Mouse (Mus musculus): ENCODE results near the gene Shc1. TPM values are rescaled to one million over a fixed set of nuclear protein-coding genes. Genes with fewer than 3 reads are reported as not detected.

The Shc1 gene
- 2.7 and 3.0 TPM in 2 replicates for polyA plus RNA-seq (2021; fragmentation: Nextera tagmentation)
- long read RNA-seq, experiment 1, partial matches to known transcripts = 0 of 1 reads
- long read RNA-seq, experiment 1, other reads (novel, unspliced or antisense) = 0 of 1 reads
- long read RNA-seq, experiment 2, transcript Shc1-201 (13 exons, 3,250 nt) = major isoform, 11 of 24 reads
- long read RNA-seq, experiment 2, partial matches to known transcripts = 3 of 24 reads
- long read RNA-seq, experiment 2, other reads (novel, unspliced or antisense) = 7 of 24 reads

DNA sequence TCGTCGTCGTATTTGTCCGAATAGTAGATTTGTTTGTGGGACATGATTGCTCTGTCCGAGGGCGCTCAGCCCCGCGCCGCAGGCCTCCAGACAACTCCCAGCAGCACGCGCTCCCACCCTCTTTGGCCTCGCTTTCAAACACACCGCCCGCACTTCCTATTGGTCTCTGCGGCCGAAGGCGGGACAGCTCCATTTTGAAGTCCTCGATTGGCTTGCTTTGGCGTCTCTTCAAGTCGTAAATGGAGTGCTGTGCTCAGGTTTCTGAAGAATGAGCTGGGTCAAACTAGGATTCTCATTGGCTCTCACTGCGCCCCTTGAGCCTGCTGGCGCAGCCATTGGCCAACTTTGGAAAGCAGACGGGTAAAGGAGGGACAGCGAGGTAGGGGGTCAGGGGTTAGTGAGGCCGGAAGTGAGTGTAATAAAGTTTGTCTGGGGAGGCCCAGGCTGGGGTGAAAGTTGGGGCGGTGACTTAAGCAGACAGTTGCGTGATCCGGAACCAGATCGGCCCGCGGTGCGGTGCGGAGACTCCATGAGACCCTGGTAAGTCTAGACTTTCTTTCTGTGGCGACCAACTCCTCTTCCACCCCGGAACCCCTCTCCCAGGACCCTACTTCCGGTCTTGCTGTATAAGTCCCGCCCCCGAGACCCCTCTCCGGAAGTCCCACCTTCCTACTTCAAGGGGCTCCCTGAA, at the start of gene Shc1, which contains the start of gene Cks1b:
TSS of gene Shc1 (plus strand) at position 274 of the 691 bp plus-strand sequence.
TSS of gene Cks1b (minus strand) at position 214 of the 691 bp plus-strand sequence.

DNA sequence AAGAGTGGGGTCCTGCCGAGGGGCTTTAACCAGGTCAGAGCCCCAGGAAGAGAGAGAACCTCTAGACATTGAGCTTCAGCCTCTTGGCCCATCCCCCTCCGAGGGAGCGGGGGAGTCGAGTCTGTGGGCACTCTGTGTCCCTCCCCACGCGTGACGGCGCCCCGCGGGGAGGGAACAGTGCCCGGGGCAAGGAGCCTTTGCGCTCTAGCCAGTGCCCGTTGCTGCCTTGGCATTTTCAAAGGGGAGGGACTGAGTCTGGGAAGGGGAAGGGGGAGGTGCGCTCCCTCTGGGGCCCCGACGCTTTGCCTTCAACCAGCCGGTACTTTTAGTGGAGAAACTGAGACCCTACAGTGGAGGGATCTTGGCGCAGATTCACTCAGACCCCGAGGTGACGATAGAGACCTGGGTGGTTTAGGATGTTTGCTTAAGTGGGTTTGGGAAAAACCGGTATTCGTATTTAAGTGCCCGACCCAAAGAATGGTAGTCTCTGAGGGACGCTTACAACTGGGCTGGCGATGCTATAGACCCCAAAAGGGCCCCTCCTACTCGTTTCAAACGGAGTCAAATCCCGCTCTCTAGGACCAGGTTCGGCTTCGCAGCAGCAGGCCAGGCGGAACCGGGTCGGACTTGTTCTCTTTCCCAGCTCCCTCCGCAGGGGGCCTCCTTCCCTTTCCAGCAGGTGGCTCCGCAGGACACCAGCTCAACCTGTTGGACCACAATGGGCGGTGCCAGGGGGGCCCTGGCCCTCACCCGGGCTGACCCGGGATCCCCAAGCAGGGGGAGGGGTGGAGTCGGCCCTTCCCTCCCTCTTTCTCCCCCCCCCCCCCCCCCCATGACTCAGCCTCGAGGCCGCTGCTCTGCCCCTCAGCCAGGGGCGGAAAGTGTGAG, 24.0 kb upstream of the Shc1 start, which contains the start of gene Zbtb7b:
TSS of gene Zbtb7b (minus strand) at position 771 of the 888 bp plus-strand sequence.

DNA sequence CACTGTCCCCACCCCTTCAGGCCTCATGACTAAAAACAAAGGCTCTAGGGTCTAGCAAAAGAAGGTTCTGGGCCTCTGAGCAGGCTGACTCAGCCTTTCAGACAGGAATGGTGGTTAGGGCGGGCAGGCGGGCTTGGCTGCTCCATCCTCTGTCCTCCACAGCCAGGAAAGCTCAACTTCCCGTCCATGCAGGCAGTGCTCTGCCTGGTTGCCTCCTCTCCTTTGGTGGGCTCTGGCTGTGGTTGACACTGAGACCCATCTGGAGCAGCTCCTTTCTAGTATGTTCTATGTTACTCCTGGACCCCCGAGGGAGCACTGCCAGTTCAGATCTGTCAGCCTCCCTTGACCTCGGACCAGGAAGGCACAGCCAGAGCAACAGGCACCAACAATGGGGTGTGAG, 15.6 kb upstream of the Shc1 start, which contains the start of gene Lenep:
TSS of gene Lenep (minus strand) at position 101 of the 400 bp plus-strand sequence.

DNA sequence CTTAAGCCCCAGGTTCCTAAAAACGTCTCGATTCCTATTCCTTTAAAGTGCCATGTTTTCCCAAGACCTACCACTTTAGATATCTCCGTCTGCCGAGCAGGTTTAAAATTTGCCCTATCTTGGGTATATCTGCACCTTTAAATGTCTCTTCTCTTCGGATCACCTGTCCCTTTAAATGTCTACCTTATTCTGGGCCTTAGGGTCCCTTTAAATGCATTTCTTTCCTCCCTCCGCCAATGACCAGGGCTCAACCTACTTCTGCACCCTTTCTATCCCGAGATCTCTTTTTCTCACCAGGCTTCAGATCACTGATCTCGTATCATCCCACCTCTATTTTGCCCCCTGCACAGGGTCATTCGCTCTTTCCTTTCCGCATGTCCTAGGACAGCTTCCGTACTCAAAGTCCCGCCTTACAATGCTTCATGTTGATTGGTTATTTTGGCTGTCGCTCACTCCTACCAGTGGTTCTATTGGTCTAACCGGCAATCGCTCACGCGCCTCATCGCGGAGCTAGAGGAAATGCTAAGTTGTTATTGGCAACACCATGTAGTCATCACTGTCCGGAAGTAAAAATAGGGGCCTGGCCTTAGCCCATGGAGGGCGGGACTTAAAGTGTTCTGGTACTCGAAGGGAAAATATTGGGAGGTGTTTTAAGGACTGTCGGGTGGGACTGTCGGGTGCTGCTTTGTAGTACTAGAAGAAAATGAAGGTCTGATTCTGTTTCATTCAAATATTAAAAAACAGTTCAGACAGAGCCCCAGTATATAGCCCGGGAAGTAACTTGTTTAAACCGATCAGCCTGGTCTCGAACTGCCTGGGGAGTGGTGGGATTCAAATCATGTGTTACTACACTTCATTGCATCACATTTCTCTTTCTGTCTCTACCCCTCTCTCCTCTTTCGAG, 6.5 kb upstream of the Shc1 start, which contains the start of gene Flad1:
TSS of gene Flad1 (minus strand) at position 381 of the 904 bp plus-strand sequence.

DNA sequence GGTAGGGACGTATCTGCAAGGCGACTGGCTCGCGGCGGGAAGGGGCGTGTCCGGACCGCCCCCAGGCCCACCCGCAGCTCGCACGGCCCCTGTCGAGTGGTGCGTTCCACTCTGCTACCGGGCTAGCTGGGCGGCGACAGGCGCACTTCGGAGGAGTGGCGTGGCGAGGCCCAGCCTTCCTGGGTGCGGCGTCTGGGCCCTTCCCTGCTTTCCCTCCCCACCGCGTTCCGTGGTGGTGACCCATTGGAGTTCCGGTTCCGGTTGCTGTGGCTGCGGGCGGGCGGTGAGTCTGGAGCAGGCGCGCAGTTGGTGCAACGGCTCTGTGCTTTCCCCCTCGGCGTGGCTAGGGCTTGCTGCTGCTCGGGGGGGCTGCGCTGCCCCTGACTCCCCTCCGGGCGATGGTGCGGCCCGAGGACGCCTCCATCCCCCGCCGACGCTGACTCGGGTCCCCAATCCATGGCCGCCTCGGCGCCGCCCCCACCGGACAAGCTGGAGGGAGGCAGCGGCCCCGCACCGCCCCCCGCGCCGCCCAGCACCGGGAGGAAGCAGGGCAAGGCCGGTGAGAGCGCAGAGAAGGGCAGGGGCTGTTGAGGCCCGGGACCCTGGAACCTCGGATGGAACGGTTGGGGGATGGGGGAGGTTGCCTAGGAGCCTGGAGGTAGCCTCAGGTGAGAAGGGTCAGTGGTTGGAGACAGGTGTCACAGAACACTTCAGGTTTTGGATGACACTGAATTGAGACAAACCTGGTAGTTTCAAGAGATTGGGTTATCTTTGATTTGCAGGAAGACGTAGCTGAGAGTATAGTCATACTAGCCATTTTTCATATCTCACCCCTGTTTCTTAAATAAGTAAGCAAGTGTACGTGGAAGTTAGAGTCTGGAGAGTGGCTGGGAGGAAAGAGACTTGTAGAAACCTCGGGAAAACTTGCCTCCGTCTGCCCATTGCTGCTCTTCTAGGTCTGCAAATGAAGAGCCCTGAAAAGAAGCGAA, 12.2 kb downstream of the Shc1 start, which contains the start of gene Pygo2:
TSS of gene Pygo2 (plus strand) at position 44 of the 989 bp plus-strand sequence.

DNA sequence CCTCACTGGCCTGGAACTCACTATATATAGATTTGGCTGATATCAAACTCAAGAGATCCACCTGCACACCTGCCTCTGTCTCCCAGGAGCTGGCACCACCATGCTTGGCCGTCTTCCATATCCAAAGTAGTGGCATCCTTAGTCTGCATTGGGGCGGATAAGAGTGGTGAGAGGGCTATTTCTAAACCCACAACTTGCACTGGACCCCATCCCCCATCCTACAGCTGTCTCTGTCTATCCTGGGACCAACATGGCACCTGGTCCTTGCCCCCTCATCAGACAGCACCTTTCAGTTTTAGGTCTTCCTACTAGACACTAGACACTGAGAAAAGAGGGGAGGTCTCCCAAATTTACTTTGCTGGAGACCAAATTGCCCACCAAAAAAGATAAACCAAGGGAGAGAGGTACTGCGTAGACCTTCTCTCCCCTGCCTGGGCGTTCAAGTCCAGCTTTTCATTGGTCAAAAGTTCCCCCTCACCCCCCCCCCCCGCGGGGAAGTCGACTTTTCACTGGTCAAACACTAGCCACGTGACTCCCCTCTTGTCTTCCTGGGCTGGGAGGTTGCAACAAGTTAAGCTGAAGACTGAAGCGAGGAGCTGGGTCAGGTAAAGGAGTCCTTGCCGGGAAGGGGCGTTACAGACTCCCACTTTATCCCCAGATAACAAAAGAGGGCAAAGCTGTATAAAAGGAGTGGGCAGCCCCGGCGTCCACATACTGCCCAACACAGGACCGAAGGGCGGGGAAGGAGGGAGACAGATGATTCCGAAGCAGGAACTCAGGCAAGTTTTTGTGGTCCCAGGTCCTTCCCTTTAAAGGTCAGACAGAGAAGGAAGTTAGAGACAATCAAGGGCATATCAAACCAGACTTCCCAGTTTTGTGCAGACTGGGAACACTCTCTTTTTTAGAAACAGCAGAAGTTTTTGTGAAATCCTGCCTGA, 18.2 kb downstream of the Shc1 start, which contains the start of gene Pbxip1:
TSS of gene Pbxip1 (plus strand) at position 531 of the 938 bp plus-strand sequence.

DNA sequence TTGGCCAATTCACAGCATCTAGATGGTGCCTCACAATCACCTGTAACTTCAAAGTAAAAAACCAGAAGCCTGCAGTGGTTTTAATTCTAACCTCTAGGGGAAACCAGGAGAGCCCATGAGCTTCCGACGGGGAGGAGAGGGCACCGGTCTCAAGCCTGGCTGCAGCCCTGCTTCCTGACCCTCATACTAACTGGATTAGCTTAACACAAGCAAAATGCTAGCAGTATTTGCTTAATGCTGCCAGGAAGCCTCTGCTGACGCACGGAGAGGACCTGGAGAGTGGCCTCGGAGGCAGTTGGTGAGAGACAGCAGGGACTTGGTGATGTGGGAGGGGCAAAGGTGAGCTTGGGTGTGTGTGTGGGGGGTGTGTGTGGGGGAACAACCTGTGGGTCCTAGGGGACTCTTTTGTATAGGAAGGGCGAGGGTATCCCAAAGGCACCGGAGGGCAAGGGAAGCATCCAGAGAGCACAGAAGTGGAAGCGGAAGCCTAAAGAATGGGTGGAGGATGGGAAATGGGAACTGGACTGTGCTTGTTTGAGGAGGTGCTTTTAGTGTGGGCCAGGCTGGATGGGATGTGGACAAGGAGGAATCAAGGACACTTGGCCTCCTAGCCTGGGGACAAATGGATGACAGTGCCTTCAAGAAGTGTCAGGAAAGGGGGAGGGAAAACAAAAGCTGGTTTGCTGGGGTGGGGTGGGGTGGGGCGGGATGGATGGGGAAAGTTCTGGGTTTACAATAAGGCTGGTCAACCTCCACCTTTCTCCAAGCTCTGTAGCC, 36.3 kb downstream of the Shc1 start, which contains the start of gene Pmvk:
TSS of gene Pmvk (plus strand) at position 141 of the 777 bp plus-strand sequence.

Other genes starting within 250 kb of the Shc1 start
- 79.6 and 80.4 TPM in 2 replicates for gene Scamp3, start 241.0 kb upstream of the Shc1 start, polyA plus RNA-seq (2021; fragmentation: Nextera tagmentation)
- 7.2 and 8.7 TPM in 2 replicates for gene Fam189b, start 235.3 kb upstream of the Shc1 start, polyA plus RNA-seq (2021; fragmentation: Nextera tagmentation)
- gene Gba, start 215.5 kb upstream of the Shc1 start, polyA plus RNA-seq (2021; fragmentation: Nextera tagmentation) = 24.0 and 25.6 TPM in 2 replicates
- 10.7 and 16.8 TPM in 2 replicates for gene Thbs3, start 203.3 kb upstream of the Shc1 start, polyA plus RNA-seq (2021; fragmentation: Nextera tagmentation)
- 125 and 128 TPM in 2 replicates for gene Mtx1, start 191.4 kb upstream of the Shc1 start, polyA plus RNA-seq (2021; fragmentation: Nextera tagmentation)
- not detected in 2 replicates for gene Muc1, start 189.4 kb upstream of the Shc1 start, polyA plus RNA-seq (2021; fragmentation: Nextera tagmentation)
- 237 and 255 TPM in 2 replicates for gene Krtcap2, start 172.5 kb upstream of the Shc1 start, polyA plus RNA-seq (2021; fragmentation: Nextera tagmentation)
- 20.0 and 21.4 TPM in 2 replicates for gene Trim46, start 172.1 kb upstream of the Shc1 start, polyA plus RNA-seq (2021; fragmentation: Nextera tagmentation)
- 320 and 365 TPM in 2 replicates for gene Dpm3, start 159.1 kb upstream of the Shc1 start, polyA plus RNA-seq (2021; fragmentation: Nextera tagmentation)
- gene Slc50a1, start 147.9 kb upstream of the Shc1 start, polyA plus RNA-seq (2021; fragmentation: Nextera tagmentation) = 56.9 and 59.5 TPM in 2 replicates
- gene Efna1, start 137.3 kb upstream of the Shc1 start, polyA plus RNA-seq (2021; fragmentation: Nextera tagmentation) = 11.3 and 12.4 TPM in 2 replicates
- gene Efna3, start 95.5 kb upstream of the Shc1 start, polyA plus RNA-seq (2021; fragmentation: Nextera tagmentation) = 11.0 and 12.5 TPM in 2 replicates
- 0.39 and 0.40 TPM in 2 replicates for gene Efna4, start 80.4 kb upstream of the Shc1 start, polyA plus RNA-seq (2021; fragmentation: Nextera tagmentation)
- 26.6 and 28.2 TPM in 2 replicates for gene Adam15, start 68.4 kb upstream of the Shc1 start, polyA plus RNA-seq (2021; fragmentation: Nextera tagmentation)
- gene Dcst2, start 56.5 kb upstream of the Shc1 start, polyA plus RNA-seq (2021; fragmentation: Nextera tagmentation) = not detected in 2 replicates
- gene Dcst1, start 53.2 kb upstream of the Shc1 start, polyA plus RNA-seq (2021; fragmentation: Nextera tagmentation) = 1.4 TPM in 2 replicates
- 0.23 and 0.59 TPM in 2 replicates for gene Zbtb7b, start 23.7 kb upstream of the Shc1 start, polyA plus RNA-seq (2021; fragmentation: Nextera tagmentation)
- gene Lenep, start 15.7 kb upstream of the Shc1 start, polyA plus RNA-seq (2021; fragmentation: Nextera tagmentation) = not detected in 2 replicates
- gene Flad1, start 6.6 kb upstream of the Shc1 start, polyA plus RNA-seq (2021; fragmentation: Nextera tagmentation) = 27.2 and 28.1 TPM in 2 replicates
- gene Cks1b, start 60 bp upstream of the Shc1 start, polyA plus RNA-seq (2021; fragmentation: Nextera tagmentation) = 10.2 and 10.3 TPM in 2 replicates
- gene Pygo2, start 11.8 kb downstream of the Shc1 start, polyA plus RNA-seq (2021; fragmentation: Nextera tagmentation) = 5.8 and 6.2 TPM in 2 replicates
- gene Pbxip1, start 18.3 kb downstream of the Shc1 start, polyA plus RNA-seq (2021; fragmentation: Nextera tagmentation) = 20.1 and 28.3 TPM in 2 replicates
- gene Pmvk, start 36.1 kb downstream of the Shc1 start, polyA plus RNA-seq (2021; fragmentation: Nextera tagmentation) = 64.1 and 68.4 TPM in 2 replicates
- gene Kcnn3, start 101.7 kb downstream of the Shc1 start, polyA plus RNA-seq (2021; fragmentation: Nextera tagmentation) = 4.0 and 5.1 TPM in 2 replicates